Mouse (Mus musculus): ENCODE results near the gene Itga11. TPM values are rescaled to one million over a fixed set of nuclear protein-coding genes. Genes with fewer than 3 reads are reported as not detected.

Gene Itga11
- polyA plus RNA-seq, 1 experiment from 2014 or later = 0.36 TPM

- H3K4me3 ChIP-seq = no peak overlapping the region
- no peaks in the 10 kb centered on the region for H3K36me3 ChIP-seq
- no peak overlapping the region for H3K27ac ChIP-seq
- 47% methylated on average over 7 of the region's 7 CpGs for whole genome bisulfite sequencing
- DNase-seq (ENCODE audit: low spot score) = no peak
- H3K27me3 ChIP-seq (ENCODE audit: insufficient read depth, poor library complexity, severe bottlenecking) = no peaks in the 10 kb centered on the region
- H3K9me3 ChIP-seq = no peaks in the 10 kb centered on the region
- peaks cover 33% of the 10 kb centered on the region for H3K4me1 ChIP-seq
Observed at GRCm38 (mm10) chr9:62744558-62745275, 67.1 kb downstream of the Itga11 start.

GRCm38 (mm10) chr9:62746646-62747045, 69.0 kb downstream of the Itga11 start:
- DNase-seq (ENCODE audit: low spot score) = no peak
- no peak overlapping the region for H3K4me3 ChIP-seq
- H3K9me3 ChIP-seq = no peaks in the 10 kb centered on the region
- 53% methylated on average over 6 of the region's 6 CpGs for whole genome bisulfite sequencing
- H3K27ac ChIP-seq = peak overlapping the region; percentile 70
- H3K4me1 ChIP-seq = peaks cover 34% of the 10 kb centered on the region
- no peaks in the 10 kb centered on the region for H3K27me3 ChIP-seq (ENCODE audit: insufficient read depth, poor library complexity, severe bottlenecking)
- H3K36me3 ChIP-seq = no peaks in the 10 kb centered on the region

- Histone ChIP-seq H3K27ac (0 out of 2 replicates have a peak overlapping the region, but pooled peaks have one; percentile 23), H3K4me3 (no peak overlapping the region), H3K36me3 (no peaks in the 10 kb centered on the region), H3K9me3 (no peaks in the 10 kb centered on the region), H3K27me3 (ENCODE audit: insufficient read depth, poor library complexity, severe bottlenecking) (no peaks in the 10 kb centered on the region), H3K4me1 (peaks cover 27% of the 10 kb centered on the region)
- WGBS = 36% methylated on average over 6 of the region's 6 CpGs
- no peak for DNase-seq (ENCODE audit: low spot score)
Observed at GRCm38 (mm10) chr9:62749666-62750065, 72.0 kb downstream of the Itga11 start.

DNA sequence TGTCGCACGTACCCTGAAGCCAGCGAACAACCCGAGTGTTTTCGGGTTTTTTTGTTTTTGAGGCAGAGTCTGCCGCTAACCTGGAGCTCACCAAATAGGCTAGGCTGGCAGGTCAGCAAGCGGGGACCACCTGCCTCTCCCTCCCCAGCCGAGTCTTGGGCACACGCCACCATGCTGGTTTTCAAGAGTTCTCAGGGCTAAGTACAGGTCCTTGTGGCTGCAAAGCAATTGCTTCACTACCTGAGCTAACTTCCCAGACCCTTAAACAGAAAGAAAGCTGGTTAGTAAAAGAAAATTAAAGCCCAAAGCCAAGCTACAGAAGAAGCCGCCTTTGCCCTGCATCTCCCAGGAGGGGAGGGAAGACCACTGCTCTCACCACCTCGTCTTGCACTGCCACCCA, 72.8 kb downstream of the Itga11 start:
- no peaks in the 10 kb centered on the region for H3K36me3 ChIP-seq
- no peaks in the 10 kb centered on the region for H3K27me3 ChIP-seq (ENCODE audit: insufficient read depth, poor library complexity, severe bottlenecking)
- no peak overlapping the region for H3K4me3 ChIP-seq
- H3K27ac ChIP-seq = no peak overlapping the region
- WGBS = 78% methylated on average over 11 of the region's 11 CpGs
- DNase-seq (ENCODE audit: low spot score) = no peak
- peaks cover 26% of the 10 kb centered on the region for H3K4me1 ChIP-seq
- H3K9me3 ChIP-seq = no peaks in the 10 kb centered on the region

- peaks cover 17% of the 10 kb centered on the region; the same call in 1 of the 2 replicates for H3K27me3 ChIP-seq (ENCODE audit: insufficient read depth, poor library complexity, severe bottlenecking)
- 85% methylated on average over 4 of the region's 4 CpGs for WGBS
- no peak overlapping the region for H3K27ac ChIP-seq
- H3K4me1 ChIP-seq = peaks cover 2% of the 10 kb centered on the region; the same call in 1 of the 2 replicates
- no peaks in the 10 kb centered on the region for H3K36me3 ChIP-seq
- H3K9me3 ChIP-seq = no peaks in the 10 kb centered on the region
- H3K4me3 ChIP-seq = no peak overlapping the region
- no peak for DNase-seq (ENCODE audit: low spot score)
Observed at GRCm38 (mm10) chr9:62758288-62758687, 80.7 kb downstream of the Itga11 start.

DNA sequence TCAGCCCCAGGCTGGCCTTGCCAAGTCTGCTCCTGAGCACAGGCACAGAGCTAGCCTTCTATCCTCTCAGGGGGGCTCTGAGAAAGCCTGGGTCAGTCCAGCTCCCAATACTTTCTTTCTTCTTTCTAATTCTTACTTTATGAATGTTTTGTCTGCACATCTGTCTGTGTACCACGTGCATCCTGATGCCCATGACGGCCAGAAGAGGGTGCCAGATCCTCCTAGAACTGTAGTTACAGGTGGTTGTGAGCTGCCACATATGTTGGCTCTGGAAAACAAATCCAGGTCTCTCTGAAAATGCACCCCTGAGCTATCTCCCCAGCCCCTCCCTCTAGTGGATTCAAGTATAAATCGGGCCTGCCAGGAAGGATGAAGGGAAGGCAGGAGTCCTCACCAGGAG, 82.0 kb downstream of the Itga11 start:
- Histone ChIP-seq H3K27ac (no peak overlapping the region), H3K9me3 (no peaks in the 10 kb centered on the region), H3K36me3 (no peaks in the 10 kb centered on the region), H3K4me1 (peaks cover 14% of the 10 kb centered on the region), H3K4me3 (no peak overlapping the region), H3K27me3 (ENCODE audit: insufficient read depth, poor library complexity, severe bottlenecking) (peaks cover 17% of the 10 kb centered on the region; the same call in 1 of the 2 replicates)
- DNase-seq (ENCODE audit: low spot score) = no peak
- 50% methylated on average over 3 of the region's 3 CpGs for WGBS

DNA sequence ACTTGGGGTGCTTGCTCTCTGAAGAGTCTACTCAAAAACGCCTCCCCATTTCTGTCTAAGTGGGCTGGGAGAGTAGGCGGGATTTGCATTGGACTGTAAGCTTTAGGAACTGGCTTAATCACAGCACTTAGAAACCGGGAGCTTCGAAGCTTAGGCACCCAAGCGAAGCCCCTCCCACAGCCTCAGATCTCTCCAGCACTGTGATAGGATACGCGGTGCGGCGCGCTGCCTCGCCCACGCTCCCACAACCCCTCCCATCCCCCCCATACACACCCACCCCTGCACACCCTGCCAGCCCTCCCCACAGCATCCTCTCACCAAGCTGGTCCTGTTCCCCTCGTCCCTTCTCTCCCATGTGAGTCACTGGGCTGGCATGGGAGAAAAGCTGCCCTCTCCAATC, 85.9 kb downstream of the Itga11 start:
- DNase-seq (ENCODE audit: low spot score) = no peak
- no peaks in the 10 kb centered on the region for H3K36me3 ChIP-seq
- H3K9me3 ChIP-seq = no peaks in the 10 kb centered on the region
- 7% methylated on average over 13 of the region's 13 CpGs for WGBS
- peak overlapping the region; percentile 20; the same call in 1 of the 2 replicates for H3K4me3 ChIP-seq
- peaks cover 25% of the 10 kb centered on the region; the same call in 1 of the 2 replicates for H3K27me3 ChIP-seq (ENCODE audit: insufficient read depth, poor library complexity, severe bottlenecking)
- H3K4me1 ChIP-seq = peaks cover 29% of the 10 kb centered on the region
- no peak overlapping the region; the same call in 1 of the 2 replicates for H3K27ac ChIP-seq

DNA sequence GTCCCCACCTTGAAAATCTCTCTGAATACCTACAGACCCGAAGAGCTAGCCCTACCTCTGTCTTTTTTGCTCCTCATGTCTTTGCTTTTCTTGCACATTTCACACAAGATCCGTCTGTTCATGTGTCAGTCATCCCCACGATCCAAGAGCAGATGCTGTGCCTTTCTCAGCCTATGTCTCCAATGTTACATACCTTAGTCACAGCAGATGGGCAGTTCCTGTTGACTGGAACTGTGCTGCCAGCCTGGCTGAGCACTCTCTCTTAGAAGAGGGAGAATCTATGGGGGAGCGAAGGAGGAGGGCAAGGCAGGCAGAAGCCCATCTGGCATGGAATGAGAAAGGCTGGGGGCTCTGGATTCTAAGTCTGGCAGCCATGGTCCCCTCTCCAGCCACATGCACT, 87.7 kb downstream of the Itga11 start:
- Histone ChIP-seq H3K4me1 (peaks cover 29% of the 10 kb centered on the region), H3K4me3 (no peak overlapping the region), H3K9me3 (no peaks in the 10 kb centered on the region), H3K36me3 (no peaks in the 10 kb centered on the region), H3K27ac (no peak overlapping the region), H3K27me3 (ENCODE audit: insufficient read depth, poor library complexity, severe bottlenecking) (peaks cover 25% of the 10 kb centered on the region; the same call in 1 of the 2 replicates)
- no peak for DNase-seq (ENCODE audit: low spot score)
- 65% methylated on average over 4 of the region's 4 CpGs for WGBS

DNA sequence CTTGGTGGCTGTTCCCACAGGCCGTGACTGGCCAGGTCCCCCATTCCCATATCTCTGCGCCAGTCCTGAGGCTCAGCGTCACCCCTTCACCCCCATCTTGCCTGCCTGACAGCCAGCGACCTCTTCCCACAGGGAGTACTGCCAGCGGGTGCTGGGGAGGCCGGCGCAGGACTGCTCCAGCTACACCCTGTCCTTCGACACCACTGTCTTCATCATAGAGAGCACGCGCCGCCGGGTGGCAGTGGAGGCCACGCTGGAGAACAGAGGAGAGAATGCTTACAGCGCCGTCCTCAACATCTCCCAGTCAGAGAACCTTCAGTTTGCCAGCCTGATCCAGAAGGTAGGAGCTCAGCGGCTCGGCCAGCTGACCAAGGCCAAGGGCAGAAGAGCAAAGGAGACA, 89.8 kb downstream of the Itga11 start:
- Histone ChIP-seq H3K9me3 (no peaks in the 10 kb centered on the region), H3K27me3 (ENCODE audit: insufficient read depth, poor library complexity, severe bottlenecking) (0 out of 2 replicates have a peak, but pooled peaks cover 12% of the 10 kb centered on the region), H3K36me3 (no peaks in the 10 kb centered on the region), H3K4me3 (no peak overlapping the region), H3K27ac (peak overlapping the region; percentile 23; the same call in 1 of the 2 replicates), H3K4me1 (peaks cover 39% of the 10 kb centered on the region)
- no peak for DNase-seq (ENCODE audit: low spot score)
- WGBS = 53% methylated on average over 17 of the region's 17 CpGs

GRCm38 (mm10) chr9:62768361-62768760, 90.7 kb downstream of the Itga11 start:
- no peaks in the 10 kb centered on the region for H3K36me3 ChIP-seq
- peaks cover 42% of the 10 kb centered on the region for H3K4me1 ChIP-seq
- WGBS = 61% methylated on average over 5 of the region's 5 CpGs
- H3K9me3 ChIP-seq = no peaks in the 10 kb centered on the region
- H3K27ac ChIP-seq = no peak overlapping the region
- H3K27me3 ChIP-seq (ENCODE audit: insufficient read depth, poor library complexity, severe bottlenecking) = 0 out of 2 replicates have a peak, but pooled peaks cover 8% of the 10 kb centered on the region
- H3K4me3 ChIP-seq = no peak overlapping the region
- no peak for DNase-seq (ENCODE audit: low spot score)

GRCm38 (mm10) chr9:62772746-62773145, 95.1 kb downstream of the Itga11 start:
- H3K9me3 ChIP-seq = no peaks in the 10 kb centered on the region
- H3K36me3 ChIP-seq = no peaks in the 10 kb centered on the region
- WGBS = 76% methylated on average over 8 of the region's 8 CpGs
- peaks cover 36% of the 10 kb centered on the region for H3K4me1 ChIP-seq
- no peak overlapping the region for H3K27ac ChIP-seq
- H3K4me3 ChIP-seq = no peak overlapping the region
- peak; percentile 64 for DNase-seq (ENCODE audit: low spot score)
- no peaks in the 10 kb centered on the region for H3K27me3 ChIP-seq (ENCODE audit: insufficient read depth, poor library complexity, severe bottlenecking)

DNA sequence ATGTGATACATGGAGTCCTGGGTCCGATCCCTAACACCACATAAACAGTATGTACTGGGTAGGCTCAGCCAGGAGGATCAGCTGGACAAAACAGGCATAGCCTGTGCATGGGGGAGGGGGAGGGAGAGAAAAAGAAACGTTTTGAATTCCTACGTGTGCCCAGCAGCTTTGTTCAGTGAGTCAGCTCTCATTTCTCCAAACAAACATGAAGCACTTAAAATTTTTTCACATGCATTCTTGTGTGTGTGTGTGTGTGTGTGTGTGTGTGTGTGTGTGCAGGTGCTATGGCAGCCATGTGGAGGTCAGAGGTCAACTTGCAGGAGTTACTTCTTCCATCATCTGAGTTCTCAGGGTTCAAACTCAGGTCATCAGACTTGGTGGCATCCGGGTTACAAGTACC, 97.8 kb downstream of the Itga11 start:
- H3K27me3 ChIP-seq (ENCODE audit: insufficient read depth, poor library complexity, severe bottlenecking) = no peaks in the 10 kb centered on the region
- no peak overlapping the region for H3K4me3 ChIP-seq
- 47% methylated on average over 4 of the region's 4 CpGs for WGBS
- no peaks in the 10 kb centered on the region for H3K36me3 ChIP-seq
- peaks cover 31% of the 10 kb centered on the region for H3K4me1 ChIP-seq
- no peak overlapping the region for H3K27ac ChIP-seq
- peak; percentile 69 for DNase-seq (ENCODE audit: low spot score)
- no peaks in the 10 kb centered on the region for H3K9me3 ChIP-seq

GRCm38 (mm10) chr9:62777461-62777860, 99.8 kb downstream of the Itga11 start:
- DNase-seq (ENCODE audit: low spot score) = peak; percentile 83
- Histone ChIP-seq H3K4me3 (no peak overlapping the region), H3K27me3 (ENCODE audit: insufficient read depth, poor library complexity, severe bottlenecking) (no peaks in the 10 kb centered on the region), H3K36me3 (no peaks in the 10 kb centered on the region), H3K4me1 (peaks cover 32% of the 10 kb centered on the region), H3K27ac (no peak overlapping the region), H3K9me3 (no peaks in the 10 kb centered on the region)
- 8% methylated on average over 5 of the region's 5 CpGs for WGBS

Data from heart, embryonic 10.5 days (tissue).